Mouse (Mus musculus): ENCODE measurements around the gene Ndrg4. TPM values are rescaled to one million over a fixed set of nuclear protein-coding genes. Genes with fewer than 3 reads are reported as not detected.

Ndrg4 gene
- polyA plus RNA-seq, 1 experiment from 2014 or later, result 665 TPM

GRCm38 (mm10) chr8:95713100-95714010, 36.6 kb downstream of the Ndrg4 start:
- no peak overlapping the region for H3K27ac ChIP-seq (ENCODE audit: low read depth, low read length)
- H3K36me3 ChIP-seq (ENCODE audit: control insufficient read depth, insufficient read depth, low read length), result peaks cover 29% of the 10 kb centered on the region
- H3K4me1 ChIP-seq (ENCODE audit: control insufficient read depth, insufficient read depth, low read depth, low read length), result peaks cover 12% of the 10 kb centered on the region
- H3K9me3 ChIP-seq (ENCODE audit: control insufficient read depth, low read length), result no peaks in the 10 kb centered on the region
- ATAC-seq, result peak; percentile 14; the same call in 1 of the 2 replicates
- H3K9ac ChIP-seq (ENCODE audit: low read depth, low read length), result no peak overlapping the region
- H3K4me3 ChIP-seq (ENCODE audit: low read length), result no peak overlapping the region
- no peak overlapping the region for H3K4me2 ChIP-seq (ENCODE audit: low read length)
- H3K27me3 ChIP-seq (replicated peaks; ENCODE audit: control insufficient read depth, insufficient read depth, low read length), result no peaks in the 10 kb centered on the region
- WGBS, result 78% methylated on average over 19 of the region's 19 CpGs

DNA sequence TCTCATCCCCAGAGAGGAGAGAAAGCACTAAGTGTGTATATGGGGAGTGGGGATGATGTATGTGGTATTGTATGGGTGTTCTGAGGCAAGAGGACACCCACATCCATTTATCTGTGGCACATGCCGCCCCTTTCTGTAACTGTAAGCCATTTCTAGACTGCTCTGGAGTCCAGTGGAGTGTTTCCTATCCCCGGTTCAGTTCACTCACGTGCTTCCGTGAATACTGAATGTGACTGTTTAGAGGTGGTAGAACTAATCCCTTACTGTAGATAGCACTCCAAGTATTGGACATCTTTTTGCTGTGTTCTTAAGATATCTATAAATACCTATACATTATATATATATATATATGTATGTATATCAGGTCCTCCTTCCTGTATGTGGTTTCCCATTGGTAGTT, 37.6 kb downstream of the Ndrg4 start:
- 98% methylated on average over 4 of the region's 4 CpGs for WGBS

DNA sequence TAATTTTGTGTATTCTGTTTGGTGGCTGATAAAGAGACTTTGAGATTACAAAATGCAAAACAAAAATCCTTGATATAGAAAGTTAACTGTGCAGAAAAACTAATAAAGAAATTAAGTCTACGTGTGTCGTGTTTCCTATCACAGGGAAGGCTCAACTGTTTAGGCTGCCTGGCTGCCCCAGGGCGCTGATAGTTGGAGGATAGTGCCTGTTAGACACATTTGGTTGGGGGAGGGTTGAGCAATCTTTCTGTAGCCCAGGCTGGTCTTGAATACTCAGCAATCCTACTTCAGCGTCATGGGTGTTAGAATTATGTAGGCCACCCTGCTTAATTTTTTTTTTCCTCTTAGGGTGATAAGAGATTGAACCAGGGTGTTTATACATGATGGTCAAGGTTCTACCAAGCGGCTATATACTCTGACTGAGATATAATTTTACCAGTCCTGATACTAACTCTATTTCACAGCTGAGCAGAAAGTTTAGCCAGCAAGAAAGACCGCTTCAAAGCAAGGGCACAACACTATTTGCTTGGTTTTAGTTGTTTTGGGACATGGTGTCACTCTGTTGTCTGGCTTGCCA, 38.1 kb downstream of the Ndrg4 start:
- Histone ChIP-seq H3K9me3 (ENCODE audit: control insufficient read depth, low read length) (no peaks in the 10 kb centered on the region), H3K4me3 (ENCODE audit: low read length) (no peak overlapping the region), H3K36me3 (ENCODE audit: control insufficient read depth, insufficient read depth, low read length) (peaks cover 31% of the 10 kb centered on the region), H3K27me3 (replicated peaks; ENCODE audit: control insufficient read depth, insufficient read depth, low read length) (no peaks in the 10 kb centered on the region), H3K4me1 (ENCODE audit: control insufficient read depth, insufficient read depth, low read depth, low read length) (peaks cover 12% of the 10 kb centered on the region), H3K27ac (ENCODE audit: low read depth, low read length) (no peak overlapping the region), H3K4me2 (ENCODE audit: low read length) (peak overlapping the region; percentile 96), H3K9ac (ENCODE audit: low read depth, low read length) (no peak overlapping the region)
- WGBS, result 86% methylated on average over 6 of the region's 6 CpGs
- ATAC-seq, result no peak

More for the DNA sequence above, 37.6 kb downstream of the Ndrg4 start:
- Histone ChIP-seq H3K4me2 (ENCODE audit: low read length) (no peak overlapping the region), H3K9me3 (ENCODE audit: control insufficient read depth, low read length) (no peaks in the 10 kb centered on the region), H3K27me3 (replicated peaks; ENCODE audit: control insufficient read depth, insufficient read depth, low read length) (no peaks in the 10 kb centered on the region), H3K36me3 (ENCODE audit: control insufficient read depth, insufficient read depth, low read length) (peaks cover 29% of the 10 kb centered on the region), H3K4me3 (ENCODE audit: low read length) (no peak overlapping the region), H3K27ac (ENCODE audit: low read depth, low read length) (no peak overlapping the region), H3K4me1 (ENCODE audit: control insufficient read depth, insufficient read depth, low read depth, low read length) (peaks cover 12% of the 10 kb centered on the region), H3K9ac (ENCODE audit: low read depth, low read length) (no peak overlapping the region)
- no peak for ATAC-seq

DNA sequence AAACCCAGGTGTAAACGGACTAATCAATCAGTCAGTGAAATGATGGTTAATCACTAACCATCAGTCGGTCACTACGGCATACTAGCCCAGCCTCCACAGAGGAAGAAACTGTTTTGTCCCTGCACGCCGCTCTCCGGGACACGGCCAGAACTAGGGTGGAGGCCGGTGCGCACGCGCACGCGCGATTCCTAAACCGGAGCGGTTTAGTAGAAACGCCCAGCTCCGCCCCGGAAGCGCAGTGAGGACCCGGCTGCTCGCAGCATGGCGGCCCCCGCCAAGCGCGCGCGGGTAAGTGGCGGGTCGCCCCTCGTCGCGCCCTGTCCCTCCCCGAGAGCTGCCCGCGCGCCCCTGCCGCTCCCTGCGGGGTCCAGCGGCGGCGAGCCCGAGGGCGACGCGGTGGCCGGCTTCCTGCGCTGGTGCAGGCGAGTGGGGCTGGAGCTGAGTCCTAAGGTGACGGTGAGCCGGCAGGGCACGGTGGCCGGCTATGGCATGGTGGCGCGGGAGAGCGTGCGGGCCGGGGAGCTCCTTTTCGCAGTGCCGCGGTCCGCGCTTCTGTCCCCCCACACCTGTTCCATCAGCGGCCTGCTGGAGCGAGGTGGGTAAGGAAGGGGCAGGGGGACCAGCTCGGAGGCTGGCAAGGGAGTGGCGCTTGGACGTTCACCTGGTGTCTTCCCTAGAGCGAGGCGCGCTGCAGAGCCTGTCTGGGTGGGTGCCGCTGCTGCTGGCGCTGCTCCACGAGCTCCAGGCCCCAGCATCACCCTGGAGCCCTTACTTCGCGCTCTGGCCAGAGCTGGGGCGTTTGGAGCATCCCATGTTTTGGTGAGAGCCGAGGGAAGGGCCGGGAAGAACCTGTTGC, 39.1 kb downstream of the Ndrg4 start, which contains the start of gene Setd6:
TSS of gene Setd6 (plus strand) at position 206 of the 856 bp plus-strand sequence.
- peaks cover 12% of the 10 kb centered on the region for H3K4me1 ChIP-seq (ENCODE audit: control insufficient read depth, insufficient read depth, low read depth, low read length)
- under 1% methylated on average over 70 of the region's 79 CpGs for WGBS
- peak; percentile 90 for ATAC-seq
- peak within 1 kb of the TSS; percentile 96 for H3K4me2 ChIP-seq (ENCODE audit: low read length)
- H3K27ac ChIP-seq (ENCODE audit: low read depth, low read length), result peak within 1 kb of the TSS; percentile 83
- peak within 1 kb of the TSS; percentile 93 for H3K9ac ChIP-seq (ENCODE audit: low read depth, low read length)
- H3K36me3 ChIP-seq (ENCODE audit: control insufficient read depth, insufficient read depth, low read length), result peaks cover 26% of the 10 kb centered on the region
- no peaks in the 10 kb centered on the region for H3K27me3 ChIP-seq (replicated peaks; ENCODE audit: control insufficient read depth, insufficient read depth, low read length)
- no peaks in the 10 kb centered on the region for H3K9me3 ChIP-seq (ENCODE audit: control insufficient read depth, low read length)
- H3K4me3 ChIP-seq (ENCODE audit: low read length), result peak within 1 kb of the TSS; percentile 92

GRCm38 (mm10) chr8:95716546-95717335, 40.0 kb downstream of the Ndrg4 start:
- Histone ChIP-seq H3K9ac (ENCODE audit: low read depth, low read length) (peak overlapping the region; percentile 93), H3K9me3 (ENCODE audit: control insufficient read depth, low read length) (no peaks in the 10 kb centered on the region), H3K27ac (ENCODE audit: low read depth, low read length) (peak overlapping the region; percentile 83; the same call in 1 of the 2 replicates), H3K4me1 (ENCODE audit: control insufficient read depth, insufficient read depth, low read depth, low read length) (peaks cover 12% of the 10 kb centered on the region), H3K27me3 (replicated peaks; ENCODE audit: control insufficient read depth, insufficient read depth, low read length) (no peaks in the 10 kb centered on the region), H3K4me3 (ENCODE audit: low read length) (peak overlapping the region; percentile 92), H3K36me3 (ENCODE audit: control insufficient read depth, insufficient read depth, low read length) (peaks cover 22% of the 10 kb centered on the region), H3K4me2 (ENCODE audit: low read length) (peak overlapping the region; percentile 96)
- 0 out of 2 replicates have a peak, but pooled peaks have one; percentile 4 for ATAC-seq
- 20% methylated on average over 21 of the region's 21 CpGs for WGBS

- Histone ChIP-seq H3K36me3 (ENCODE audit: control insufficient read depth, insufficient read depth, low read length) (peaks cover 49% of the 10 kb centered on the region), H3K27ac (ENCODE audit: low read depth, low read length) (no peak overlapping the region), H3K4me1 (ENCODE audit: control insufficient read depth, insufficient read depth, low read depth, low read length) (no peaks in the 10 kb centered on the region), H3K9ac (ENCODE audit: low read depth, low read length) (no peak overlapping the region), H3K27me3 (replicated peaks; ENCODE audit: control insufficient read depth, insufficient read depth, low read length) (no peaks in the 10 kb centered on the region), H3K4me3 (ENCODE audit: low read length) (no peak overlapping the region), H3K4me2 (ENCODE audit: low read length) (no peak overlapping the region), H3K9me3 (ENCODE audit: control insufficient read depth, low read length) (no peaks in the 10 kb centered on the region)
- no peak for ATAC-seq
- 91% methylated on average over 4 of the region's 4 CpGs for WGBS
Measured at GRCm38 (mm10) chr8:95727625-95728024, 50.8 kb downstream of the Ndrg4 start.

GRCm38 (mm10) chr8:95738596-95738995, 61.8 kb downstream of the Ndrg4 start:
- H3K36me3 ChIP-seq (ENCODE audit: control insufficient read depth, insufficient read depth, low read length), result peaks cover 35% of the 10 kb centered on the region
- no peaks in the 10 kb centered on the region for H3K27me3 ChIP-seq (replicated peaks; ENCODE audit: control insufficient read depth, insufficient read depth, low read length)
- no peak overlapping the region for H3K27ac ChIP-seq (ENCODE audit: low read depth, low read length)
- H3K9ac ChIP-seq (ENCODE audit: low read depth, low read length), result no peak overlapping the region
- H3K4me1 ChIP-seq (ENCODE audit: control insufficient read depth, insufficient read depth, low read depth, low read length), result no peaks in the 10 kb centered on the region
- H3K9me3 ChIP-seq (ENCODE audit: control insufficient read depth, low read length), result no peaks in the 10 kb centered on the region
- no peak overlapping the region for H3K4me2 ChIP-seq (ENCODE audit: low read length)
- WGBS, result 77% methylated on average over 7 of the region's 7 CpGs
- no peak for ATAC-seq
- no peak overlapping the region for H3K4me3 ChIP-seq (ENCODE audit: low read length)

DNA sequence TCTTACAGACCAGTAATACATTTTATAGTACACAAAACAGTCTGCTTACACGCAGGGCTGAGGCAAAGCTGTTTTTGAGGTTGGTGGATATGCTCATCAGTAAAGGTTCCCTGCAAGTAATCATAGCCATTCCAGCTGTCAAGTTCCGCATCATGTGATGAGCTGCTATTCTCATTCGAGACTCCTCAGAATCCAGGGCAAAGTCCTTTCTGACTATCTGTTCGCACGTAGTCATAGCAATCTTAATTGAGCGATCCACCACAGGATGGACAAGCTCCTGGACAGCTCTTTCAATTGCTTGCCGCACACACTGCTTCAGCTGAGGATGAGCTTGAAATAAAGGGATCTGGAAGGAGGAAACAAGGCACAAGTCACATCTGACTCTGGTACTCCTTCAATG, 65.0 kb downstream of the Ndrg4 start:
- Histone ChIP-seq H3K27ac (ENCODE audit: low read depth, low read length) (no peak overlapping the region), H3K9me3 (ENCODE audit: control insufficient read depth, low read length) (no peaks in the 10 kb centered on the region), H3K4me1 (ENCODE audit: control insufficient read depth, insufficient read depth, low read depth, low read length) (no peaks in the 10 kb centered on the region), H3K4me2 (ENCODE audit: low read length) (no peak overlapping the region), H3K9ac (ENCODE audit: low read depth, low read length) (no peak overlapping the region), H3K27me3 (replicated peaks; ENCODE audit: control insufficient read depth, insufficient read depth, low read length) (no peaks in the 10 kb centered on the region), H3K4me3 (ENCODE audit: low read length) (no peak overlapping the region), H3K36me3 (ENCODE audit: control insufficient read depth, insufficient read depth, low read length) (peaks cover 50% of the 10 kb centered on the region)
- WGBS, result 91% methylated on average over 7 of the region's 7 CpGs
- ATAC-seq, result no peak
